Mouse (Mus musculus): ENCODE measurements at regions not wholly inside any gene's neighbourhood (a gene's known extent, or its start where the extent isn't known, plus 50 kb on each side); places are given as distances from the start of the nearest gene placed in this dataset.
"Not testable (repeated sequence)": the region's sequence is repeated elsewhere in the genome, so short reads cannot be mapped to it uniquely, and the experiment has no call there.

- DNase-seq (ENCODE audit: low spot score) = peak; percentile 42
These were observed 137.8 kb downstream of the B3glct start for GRCm38 (mm10) chr5:149815879-149816278.

- no peak for DNase-seq (ENCODE audit: low spot score)
These were observed 140.8 kb downstream of the B3glct start for GRCm38 (mm10) chr5:149818812-149819211.

GRCm38 (mm10) chr5:149823821-149824220, 145.8 kb downstream of the B3glct start:
- DNase-seq (ENCODE audit: low spot score) = no peak

GRCm38 (mm10) chr5:149827599-149827998, 149.6 kb downstream of the B3glct start:
- DNase-seq (ENCODE audit: low spot score) = no peak

GRCm38 (mm10) chr5:149831122-149831861, 153.3 kb downstream of the B3glct start:
- DNase-seq (ENCODE audit: low spot score) = peak; percentile 69

- DNase-seq (ENCODE audit: low spot score) = no peak
These were observed 159.3 kb downstream of the B3glct start for GRCm38 (mm10) chr5:149837379-149837778.

GRCm38 (mm10) chr5:149842491-149842890, 164.5 kb downstream of the B3glct start:
- no peak for DNase-seq (ENCODE audit: low spot score)

DNA sequence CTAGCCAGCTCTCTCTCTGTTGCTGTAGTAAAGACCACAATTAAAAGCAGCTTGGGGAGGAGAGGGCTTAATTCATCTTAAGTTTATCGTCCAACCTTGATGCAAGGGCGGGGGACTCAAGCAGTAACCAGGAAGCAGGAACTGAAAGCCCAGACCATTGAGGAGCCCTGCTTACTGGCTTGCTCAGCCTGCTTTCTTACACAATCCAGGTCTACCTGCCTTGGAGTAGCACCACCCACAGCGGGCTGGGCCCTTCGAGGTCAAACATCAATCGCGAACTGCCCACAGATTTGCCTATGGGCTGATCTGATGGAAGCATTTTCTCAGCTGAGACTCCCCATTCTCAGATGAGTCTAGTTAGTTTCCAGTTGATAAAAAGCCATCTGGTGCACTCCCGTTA, 165.3 kb downstream of the B3glct start:
- DNase-seq (ENCODE audit: low spot score) = no peak

- no peak for DNase-seq (ENCODE audit: low spot score)
These were observed 167.2 kb downstream of the B3glct start for GRCm38 (mm10) chr5:149845256-149845655.

DNA sequence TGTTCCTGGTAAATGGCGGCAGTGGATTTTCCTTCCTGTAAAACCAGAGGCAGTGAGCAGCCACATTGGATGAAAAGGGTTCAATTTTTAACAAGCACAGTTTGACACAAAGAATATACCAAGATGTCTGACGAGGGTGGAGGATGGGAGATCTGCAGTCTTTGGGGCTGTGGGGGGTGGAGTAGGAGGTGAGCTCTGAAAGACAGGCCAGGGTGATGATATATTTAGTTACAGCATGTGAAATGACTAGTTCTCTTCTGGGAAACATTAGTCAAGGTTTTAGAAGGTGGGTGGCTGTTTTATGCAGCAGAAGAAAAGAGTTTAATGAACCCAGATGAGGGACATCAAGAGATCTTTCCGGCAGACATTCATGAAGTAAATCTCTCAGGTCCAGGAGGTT, 170.0 kb upstream of the Rxfp2 start:
- no peak for DNase-seq (ENCODE audit: low spot score)

GRCm38 (mm10) chr5:149851011-149851410, 167.5 kb upstream of the Rxfp2 start:
- peak; percentile 77 for DNase-seq (ENCODE audit: low spot score)

GRCm38 (mm10) chr5:149852516-149852915, 166.0 kb upstream of the Rxfp2 start:
- no peak for DNase-seq (ENCODE audit: low spot score)

DNA sequence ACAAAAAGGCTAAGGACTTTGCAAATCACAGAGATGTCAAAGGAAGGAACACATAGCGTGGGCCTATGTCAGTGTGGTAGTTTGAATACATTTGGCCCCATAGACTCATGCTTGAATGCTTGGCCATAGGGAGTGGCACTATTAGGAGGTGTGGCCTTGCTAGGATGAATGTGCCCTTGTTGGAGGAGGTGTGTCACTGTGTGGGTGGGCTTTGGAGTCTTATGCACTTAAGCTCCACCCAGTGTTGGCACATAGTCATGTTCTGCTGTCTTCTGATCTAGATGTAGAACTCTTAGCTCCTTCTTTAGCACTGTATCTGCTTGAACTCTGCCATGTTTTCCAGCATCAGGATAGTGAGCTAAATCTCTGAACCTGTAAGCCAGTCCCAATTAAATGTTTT, 162.4 kb upstream of the Rxfp2 start:
- no peak for DNase-seq (ENCODE audit: low spot score)

DNA sequence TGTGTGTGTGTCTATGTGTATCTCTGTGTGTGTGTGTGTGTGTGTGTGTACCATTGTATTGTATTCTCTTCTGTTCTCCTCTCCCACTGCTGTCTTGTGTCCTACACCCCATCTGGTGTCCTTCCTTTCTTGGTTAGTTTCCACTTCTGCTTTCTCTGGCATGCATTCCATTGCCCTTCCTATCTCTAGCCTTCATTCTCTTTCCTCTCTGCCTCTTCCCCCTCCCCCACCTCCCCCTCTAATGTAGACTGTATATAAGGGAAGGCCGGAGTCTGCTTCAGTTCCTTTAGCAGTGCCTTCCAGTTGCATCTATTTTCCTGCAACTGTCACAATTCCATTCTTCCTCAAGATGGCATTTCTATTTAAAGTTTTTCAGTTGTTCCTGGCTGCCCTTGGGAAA, 161.5 kb upstream of the Rxfp2 start:
- no peak for DNase-seq (ENCODE audit: low spot score)

- DNase-seq (ENCODE audit: low spot score) = peak; percentile 57
These were observed 156.9 kb upstream of the Rxfp2 start for GRCm38 (mm10) chr5:149861489-149861962.

- DNase-seq (ENCODE audit: low spot score) = no peak
These were observed 150.5 kb upstream of the Rxfp2 start for GRCm38 (mm10) chr5:149867926-149868325.

- DNase-seq (ENCODE audit: low spot score) = no peak
These were observed 149.0 kb upstream of the Rxfp2 start for GRCm38 (mm10) chr5:149869441-149869840.

DNA sequence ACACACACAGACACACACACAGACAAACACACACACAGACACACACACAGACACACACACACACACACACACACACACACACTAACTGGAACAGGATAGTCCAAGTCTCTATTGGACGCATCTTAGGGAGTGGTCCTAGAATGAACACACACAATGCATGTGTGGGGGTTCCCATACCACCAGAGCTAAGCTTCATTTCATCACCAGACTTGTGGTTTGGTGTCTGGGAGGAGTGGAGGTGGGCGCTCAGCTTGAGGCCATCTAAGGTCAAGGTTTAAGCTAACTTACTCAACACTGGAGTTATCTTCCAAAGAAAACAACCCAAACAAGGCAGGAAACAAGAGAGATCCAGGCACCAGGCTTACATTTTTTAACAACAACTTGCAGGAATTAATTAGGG, 147.9 kb upstream of the Rxfp2 start:
- DNase-seq (ENCODE audit: low spot score) = no peak

GRCm38 (mm10) chr5:149871521-149871920, 147.0 kb upstream of the Rxfp2 start:
- DNase-seq (ENCODE audit: low spot score) = no peak

- no peak for DNase-seq (ENCODE audit: low spot score)
These were observed 144.9 kb upstream of the Rxfp2 start for GRCm38 (mm10) chr5:149873482-149874002.

- no peak for DNase-seq (ENCODE audit: low spot score)
These were observed 144.1 kb upstream of the Rxfp2 start for GRCm38 (mm10) chr5:149874342-149874741.

DNA sequence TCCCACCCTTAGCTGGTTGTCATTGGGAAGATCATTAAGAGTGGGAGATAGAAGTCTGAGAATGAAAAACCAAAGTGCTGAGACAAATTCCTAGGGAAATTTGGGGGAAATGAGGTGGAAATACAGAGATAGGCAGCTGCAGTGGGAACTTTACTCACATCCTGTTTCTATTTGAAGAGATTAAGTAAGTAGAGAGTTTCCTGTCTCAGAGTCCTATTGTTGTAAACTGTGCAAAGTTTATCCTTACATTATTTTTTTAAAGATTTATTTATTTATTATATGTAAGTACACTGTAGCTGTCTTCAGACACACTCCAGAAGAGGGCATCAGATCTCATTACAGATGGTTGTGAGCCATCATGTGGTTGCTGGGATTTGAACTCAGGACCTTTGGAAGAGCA, 126.0 kb upstream of the Rxfp2 start:
- not testable (repeated sequence) for DNase-seq (ENCODE audit: low spot score)

DNA sequence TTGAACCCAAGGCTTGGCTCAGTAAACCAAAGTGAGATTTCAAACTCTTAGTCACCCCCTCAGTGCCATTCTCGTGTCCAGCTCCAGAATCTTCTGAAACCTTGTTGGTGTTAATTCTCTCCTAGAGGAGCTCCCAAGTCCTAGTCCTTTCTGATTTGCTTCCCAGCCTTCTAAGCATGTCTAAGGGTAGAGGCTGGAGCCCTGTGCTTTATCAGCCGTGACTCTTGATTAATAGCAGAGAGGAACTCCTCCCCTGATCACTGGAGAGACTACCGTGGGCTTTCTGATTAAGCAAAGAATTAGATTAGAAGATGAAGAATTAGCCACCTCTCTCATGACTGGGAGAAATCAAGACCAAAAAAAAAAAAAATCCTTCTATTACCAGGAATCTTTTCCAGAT, 111.5 kb upstream of the Rxfp2 start:
- no peak for DNase-seq (ENCODE audit: low spot score)
